Comparison of ENCODE assay signal across 28 mouse cellular contexts in the genomic region with DNA sequence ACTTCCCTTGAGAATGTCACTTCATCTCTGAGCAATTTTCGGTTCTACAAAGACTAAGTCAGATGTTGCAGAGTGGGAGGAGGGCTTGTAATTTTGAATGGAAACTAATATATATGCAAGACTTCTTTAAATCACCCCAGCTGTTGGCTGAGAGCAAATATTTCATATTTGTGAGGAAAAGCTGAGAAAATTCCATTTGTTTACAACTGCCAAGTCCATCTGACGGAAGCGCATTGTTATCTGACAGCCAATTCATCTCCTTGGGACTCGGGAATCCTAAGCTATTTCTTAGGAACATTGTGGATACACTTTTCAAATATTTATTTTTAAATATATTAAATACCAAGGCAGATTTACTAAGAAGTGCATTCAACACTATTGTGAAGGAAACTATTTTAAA.
"Had no signal": no experiment of that assay in that cellular context is flagged by ENCODE, and none has a peak within 500 bp of the region (broad histone marks: within the 10 kb centered on the region; RNA-seq: fewer than 3 reads in every experiment).

No protein-coding gene starts in this region.

- H3K4me3 ChIP-seq: embryonic facial prominence, embryonic 10.5 days; embryonic facial prominence, embryonic 12.5 days; embryonic facial prominence, embryonic 13.5 days; embryonic facial prominence, embryonic 15.5 days; erythroblast, embryonic 14.5 days; forebrain, embryonic 10.5 days; forebrain, embryonic 12.5 days; forebrain, embryonic 13.5 days; forebrain, embryonic 15.5 days; gastrocnemius, adult 2 months; heart, adult 2 months had no signal

- H3K4me2 ChIP-seq: embryonic facial prominence, embryonic 12.5 days; embryonic facial prominence, embryonic 13.5 days; embryonic facial prominence, embryonic 15.5 days; forebrain, embryonic 12.5 days; forebrain, embryonic 13.5 days; forebrain, embryonic 15.5 days had no signal

- H3K27me3 ChIP-seq: embryonic facial prominence, embryonic 12.5 days; embryonic facial prominence, embryonic 13.5 days; forebrain, embryonic 13.5 days; forebrain, embryonic 15.5 days had no signal

- H3K9ac ChIP-seq: embryonic facial prominence, embryonic 12.5 days; embryonic facial prominence, embryonic 13.5 days; embryonic facial prominence, embryonic 15.5 days; forebrain, embryonic 12.5 days; forebrain, embryonic 13.5 days; forebrain, embryonic 15.5 days; forebrain, postnatal 0 days had no signal

- DNase-seq: cerebellum, adult 8-10 months; cerebellum, adult 9-10 months; cerebellum, adult 9-11 months; cerebellum, postnatal 10 days; cerebellum, postnatal 14 days; cerebellum, postnatal 25 days; cerebellum, postnatal 36 days; embryo, embryonic 11 days; forebrain, postnatal 0 days; gastrocnemius, adult 2 months; gastrocnemius, postnatal 10 days; gastrocnemius, postnatal 14 days; gastrocnemius, postnatal 25 days; gastrocnemius, postnatal 36 days; heart, adult 11 months; heart, adult 18-20 months; heart, adult 2 months had no signal

- H3K9me3 ChIP-seq: embryonic facial prominence, embryonic 10.5 days; embryonic facial prominence, embryonic 12.5 days; embryonic facial prominence, embryonic 13.5 days; embryonic facial prominence, embryonic 15.5 days; forebrain, embryonic 10.5 days; forebrain, embryonic 12.5 days; forebrain, embryonic 13.5 days; forebrain, embryonic 15.5 days had no signal

- H3K36me3 ChIP-seq: embryonic facial prominence, embryonic 12.5 days; embryonic facial prominence, embryonic 15.5 days; forebrain, embryonic 12.5 days; forebrain, embryonic 15.5 days had no signal

- H3K4me1 ChIP-seq: embryonic facial prominence, embryonic 15.5 days had no signal

- ATAC-seq: forebrain, embryonic 13.5 days; forebrain, embryonic 14.5 days; forebrain, embryonic 15.5 days; forebrain, embryonic 16.5 days; forebrain, postnatal 0 days had no signal

- H3K27ac ChIP-seq: embryonic facial prominence, embryonic 10.5 days; embryonic facial prominence, embryonic 12.5 days; embryonic facial prominence, embryonic 13.5 days; embryonic facial prominence, embryonic 15.5 days; forebrain, embryonic 10.5 days; forebrain, embryonic 12.5 days; forebrain, embryonic 13.5 days; forebrain, embryonic 15.5 days; gastrocnemius, adult 2 months; heart, adult 2 months had no signal
